Mouse (Mus musculus) NIH3T3 (cell line): ENCODE data around the gene Cmbl.

ENCODE experiments used
- DNase-seq: peaks from one replicate; pipeline ENCODE4 v3.0.0-alpha.2; 2012; ENCODE audit warnings: low read depth

Gene Cmbl

GRCm38 (mm10) chr15:31565184-31565583 is at the start of gene Cmbl:
Gene Cmbl (plus strand): TSS chr15:31565389.
- no peak for DNase-seq

- no peak for DNase-seq
These were observed 48.0 kb upstream of the Cmbl start for GRCm38 (mm10) chr15:31517186-31517585.

- no peak for DNase-seq
These were observed 46.8 kb upstream of the Cmbl start for GRCm38 (mm10) chr15:31518371-31518770.

- no peak for DNase-seq
These were observed 46.2 kb upstream of the Cmbl start for GRCm38 (mm10) chr15:31519000-31519399.

GRCm38 (mm10) chr15:31526463-31526862 is 38.7 kb upstream of the Cmbl start:
- DNase-seq, result no peak

GRCm38 (mm10) chr15:31528477-31528876 is 36.7 kb upstream of the Cmbl start:
- DNase-seq, result no peak

- no peak for DNase-seq
These were observed 36.1 kb upstream of the Cmbl start for GRCm38 (mm10) chr15:31529103-31529502.

GRCm38 (mm10) chr15:31529811-31530658 is 35.2 kb upstream of the Cmbl start:
- DNase-seq, result peak; percentile 45

- peak; percentile 96 for DNase-seq
These were observed 34.3 kb upstream of the Cmbl start, which contains the start of gene March6 for GRCm38 (mm10) chr15:31530659-31531445. Gene March6 (minus strand): TSS chr15:31531053.

- DNase-seq, result no peak
These were observed 33.5 kb upstream of the Cmbl start for GRCm38 (mm10) chr15:31531446-31532330.

GRCm38 (mm10) chr15:31532331-31533021 is 32.7 kb upstream of the Cmbl start:
- no peak for DNase-seq

GRCm38 (mm10) chr15:31533529-31533928 is 31.7 kb upstream of the Cmbl start:
- DNase-seq, result no peak

GRCm38 (mm10) chr15:31534421-31535258 is 30.5 kb upstream of the Cmbl start:
- no peak for DNase-seq

- DNase-seq, result peak; percentile 24
These were observed 29.8 kb upstream of the Cmbl start for GRCm38 (mm10) chr15:31535259-31535855.

- DNase-seq, result peak; percentile 53
These were observed 29.0 kb upstream of the Cmbl start for GRCm38 (mm10) chr15:31536051-31536737.

GRCm38 (mm10) chr15:31537706-31538105 is 27.5 kb upstream of the Cmbl start:
- no peak for DNase-seq

GRCm38 (mm10) chr15:31538346-31538745 is 26.8 kb upstream of the Cmbl start:
- no peak for DNase-seq

GRCm38 (mm10) chr15:31539643-31540512 is 25.3 kb upstream of the Cmbl start:
- no peak for DNase-seq

GRCm38 (mm10) chr15:31540513-31540802 is 24.7 kb upstream of the Cmbl start:
- no peak for DNase-seq
